Mouse (Mus musculus) CH12.LX (cell line): Measurements from ENCODE around the gene Atxn7. TPM values are rescaled to one million over a fixed set of nuclear protein-coding genes. Genes with fewer than 3 reads are reported as not detected.

Source experiments
- DNase-seq: peaks from one replicate; pipeline ENCODE4 v3.0.0-alpha.2; 2013; ENCODE audit errors: extremely low read depth
- H3K27ac ChIP-seq: 2 replicates; pipeline ENCODE4 v1.5.1; 2012; ENCODE audit warnings: low read depth, mild to moderate bottlenecking, control low read depth, moderate library complexity; ENCODE audit not compliant: insufficient read depth
- H3K27me3 ChIP-seq: replicated peaks from 2 replicates; pipeline ENCODE3; 2012; ENCODE audit warnings: inconsistent platforms
- H3K36me3 ChIP-seq, 2 experiments: replicated peaks in 1 of 2; 2 replicates each; pipeline versions ENCODE3 to v1.6.1; 2012; ENCODE audit warnings: inconsistent platforms in 1 of 2, low read length in 1 of 2, mild to moderate bottlenecking in 1 of 2, mixed read lengths in 1 of 2, moderate library complexity in 1 of 2; ENCODE audit not compliant: control insufficient read depth in 1 of 2, insufficient read depth in 1 of 2
- H3K4me1 ChIP-seq, 2 experiments: 2 replicates each; pipeline ENCODE4 v1.6.1; 2012; ENCODE audit warnings: inconsistent platforms in 1 of 2, moderate library complexity in 1 of 2; ENCODE audit not compliant: insufficient read depth in 2 of 2, control insufficient read depth in 1 of 2
- H3K4me2 ChIP-seq: 2 replicates; pipeline ENCODE4 v1.6.1; 2012; ENCODE audit warnings: low read depth, mild to moderate bottlenecking, control low read depth; ENCODE audit not compliant: poor library complexity, insufficient read depth, severe bottlenecking
- H3K4me3 ChIP-seq, 3 experiments: fragments of 150-350 bp in 1 of 3; sonication (generic) in 1 of 3; replicated peaks in 1 of 3; 2 replicates each; pipeline versions ENCODE3 to v1.5.1; 2011 to 2012; ENCODE audit warnings: low read depth in 2 of 3, low read length in 2 of 3, mild to moderate bottlenecking in 2 of 3, moderate library complexity in 2 of 3, control low read depth in 1 of 3, improper control_type of control experiment in 1 of 3, inconsistent platforms in 1 of 3, mixed read lengths in 1 of 3; ENCODE audit not compliant: poor library complexity in 1 of 3
- H3K79me2 ChIP-seq: replicated peaks from 2 replicates; pipeline ENCODE4 v1.6.1; 2012; ENCODE audit warnings: mild to moderate bottlenecking, moderate library complexity; ENCODE audit not compliant: control insufficient read depth, poor library complexity, insufficient read depth, severe bottlenecking; ENCODE audit errors: extremely low read depth
- H3K9ac ChIP-seq: 2 replicates; pipeline ENCODE4 v1.6.1; 2012; ENCODE audit warnings: low read depth, mild to moderate bottlenecking, control low read depth, moderate library complexity; ENCODE audit not compliant: insufficient read depth
- H3K9me3 ChIP-seq: replicated peaks from 2 replicates; pipeline ENCODE3; 2012; ENCODE audit warnings: low read length, inconsistent platforms, mixed read lengths
- BHLHE40 ChIP-seq: IDR thresholded peaks from 2 replicates; pipeline ENCODE4 v1.6.1; 2011; ENCODE audit warnings: mild to moderate bottlenecking, low read depth, low read length, improper control_type of control experiment
- CTCF ChIP-seq, 2 experiments: IDR thresholded peaks in 1 of 2; conservative IDR thresholded peaks in 1 of 2; 2 replicates each; pipeline ENCODE4 v1.5.1; 2011 to 2012; ENCODE audit warnings: low read depth in 2 of 2, low read length in 2 of 2, improper control_type of control experiment in 1 of 2, inconsistent platforms in 1 of 2, mild to moderate bottlenecking in 1 of 2, moderate library complexity in 1 of 2
- E2F4 ChIP-seq: IDR thresholded peaks from 2 replicates; pipeline ENCODE4 v1.6.1; 2011; ENCODE audit warnings: low read depth, low read length, improper control_type of control experiment; ENCODE audit not compliant: insufficient replicate concordance
- EP300 ChIP-seq: IDR thresholded peaks from 2 replicates; pipeline ENCODE4 v1.6.1; 2011; ENCODE audit warnings: low read length, improper control_type of control experiment
- GABPA ChIP-seq: IDR thresholded peaks from 2 replicates; pipeline ENCODE4 v1.6.1; 2012; ENCODE audit warnings: low read depth, low read length, improper control_type of control experiment, inconsistent platforms; ENCODE audit not compliant: insufficient replicate concordance
- HCFC1 ChIP-seq: IDR thresholded peaks from 2 replicates; pipeline ENCODE4 v1.6.1; 2012; ENCODE audit warnings: low read depth, mild to moderate bottlenecking, inconsistent platforms, low read length, improper control_type of control experiment
- IRF4 ChIP-seq: IDR thresholded peaks from 2 replicates; pipeline ENCODE4 v1.6.1; 2014; ENCODE audit warnings: low read depth, mild to moderate bottlenecking, inconsistent platforms, low read length, improper control_type of control experiment
- JUN ChIP-seq: IDR thresholded peaks from 2 replicates; pipeline ENCODE4 v1.6.1; 2011; ENCODE audit warnings: low read depth, mild to moderate bottlenecking, low read length, improper control_type of control experiment, moderate library complexity; ENCODE audit not compliant: insufficient read depth
- JUND ChIP-seq: conservative IDR thresholded peaks from 2 replicates; pipeline ENCODE4 v1.6.1; 2011; ENCODE audit warnings: low read depth, low read length, improper control_type of control experiment
- KAT2A ChIP-seq: IDR thresholded peaks from 2 replicates; pipeline ENCODE4 v1.6.1; 2012; ENCODE audit warnings: low read length, improper control_type of control experiment, inconsistent platforms; ENCODE audit not compliant: insufficient replicate concordance
- MAX ChIP-seq: IDR thresholded peaks from 2 replicates; pipeline ENCODE4 v1.6.1; 2011; ENCODE audit warnings: low read length, improper control_type of control experiment
- MAZ ChIP-seq: IDR thresholded peaks from 2 replicates; pipeline ENCODE4 v1.6.1; 2012; ENCODE audit warnings: low read depth, mild to moderate bottlenecking, inconsistent platforms, low read length, improper control_type of control experiment, moderate library complexity
- MEF2A ChIP-seq: IDR thresholded peaks from 2 replicates; pipeline ENCODE4 v1.6.1; 2014; ENCODE audit warnings: low read depth, mild to moderate bottlenecking, inconsistent platforms, low read length, improper control_type of control experiment, borderline replicate concordance
- MXI1 ChIP-seq: IDR thresholded peaks from 2 replicates; pipeline ENCODE4 v1.6.1; 2011; ENCODE audit warnings: mild to moderate bottlenecking, low read depth, low read length, improper control_type of control experiment
- NELFE ChIP-seq: IDR thresholded peaks from 2 replicates; pipeline ENCODE4 v1.6.1; 2011; ENCODE audit warnings: low read depth, low read length, improper control_type of control experiment
- POLR2A ChIP-seq: IDR thresholded peaks from 2 replicates; pipeline ENCODE4 v1.6.1; 2011; ENCODE audit warnings: low read depth, mild to moderate bottlenecking, improper control_type of control experiment, low read length
- POLR2AphosphoS2 ChIP-seq: IDR thresholded peaks from 2 replicates; pipeline ENCODE4 v1.6.1; 2011; ENCODE audit warnings: low read depth, low read length, improper control_type of control experiment
- RAD21 ChIP-seq: IDR thresholded peaks from 2 replicates; pipeline ENCODE4 v1.6.1; 2011; ENCODE audit warnings: low read depth, mild to moderate bottlenecking, low read length, improper control_type of control experiment, moderate library complexity
- RCOR1 ChIP-seq: conservative IDR thresholded peaks from 2 replicates; pipeline ENCODE4 v1.6.1; 2012; ENCODE audit warnings: low read depth, mild to moderate bottlenecking, inconsistent platforms, low read length, improper control_type of control experiment
- SIN3A ChIP-seq: IDR thresholded peaks from 2 replicates; pipeline ENCODE4 v1.6.1; 2012; ENCODE audit warnings: low read length, improper control_type of control experiment, inconsistent platforms
- SMC3 ChIP-seq: IDR thresholded peaks from 2 replicates; pipeline ENCODE4 v1.6.1; 2011; ENCODE audit warnings: low read depth, low read length, improper control_type of control experiment
- TCF12 ChIP-seq: IDR thresholded peaks from 2 replicates; pipeline ENCODE4 v1.6.1; 2014; ENCODE audit warnings: low read depth, mild to moderate bottlenecking, inconsistent platforms, low read length, improper control_type of control experiment
- USF1 ChIP-seq: IDR thresholded peaks from 2 replicates; pipeline ENCODE4 v1.6.1; 2014; ENCODE audit warnings: low read depth, mild to moderate bottlenecking, inconsistent platforms, low read length, improper control_type of control experiment
- USF2 ChIP-seq: conservative IDR thresholded peaks from 2 replicates; pipeline ENCODE4 v1.6.1; 2011; ENCODE audit warnings: low read depth, low read length, improper control_type of control experiment
- ZC3H11A ChIP-seq: IDR thresholded peaks from 2 replicates; pipeline ENCODE4 v1.6.1; 2012; ENCODE audit warnings: low read depth, mild to moderate bottlenecking, inconsistent platforms, low read length, improper control_type of control experiment
- ZKSCAN1 ChIP-seq: IDR thresholded peaks from 2 replicates; pipeline ENCODE4 v1.6.1; 2012; ENCODE audit warnings: low read depth, inconsistent platforms, low read length, improper control_type of control experiment, borderline replicate concordance
- dilution Hi-C: fragments of 300-500 bp; cut with MboI; formaldehyde crosslinking; loops from 2 replicates; pipeline ENCODE4 v1.14.3; 2020; ENCODE audit warnings: low sequenced_read_pairs; ENCODE audit not compliant: extremely low pct_unique_long_range_greater_than_20kb, extremely low pct_ligation_motif_present
- in situ Hi-C: fragments of 300-500 bp; cut with MboI; formaldehyde crosslinking; loops from 3 replicates; pipeline ENCODE4 v1.14.3; 2019; ENCODE audit warnings: low sequenced_read_pairs, low pct_ligation_motif_present, low pct_unique_long_range_greater_than_20kb, mixed read lengths
- polyA plus RNA-seq: library from polyadenylated mRNA; unstranded; fragments of >175 nt; gene quantifications from 2 replicates; pipeline ENCODE4 v1.2.1, GENCODE M21; 2012; ENCODE audit warnings: low read depth; ENCODE audit not compliant: insufficient read length
- total RNA-seq, 2 experiments: library from RNA; depleted of rRNA; stranded (reverse); fragments of 300-350 nt in 1 of 2; fragments of >200 nt in 1 of 2; gene quantifications; 2 replicates each; pipeline ENCODE4 v1.2.3; 2012 to 2014

The Atxn7 gene
- total and polyA plus RNA-seq, 3 experiments = 2.1 to 6.6 (median 2.3) TPM

DNA sequence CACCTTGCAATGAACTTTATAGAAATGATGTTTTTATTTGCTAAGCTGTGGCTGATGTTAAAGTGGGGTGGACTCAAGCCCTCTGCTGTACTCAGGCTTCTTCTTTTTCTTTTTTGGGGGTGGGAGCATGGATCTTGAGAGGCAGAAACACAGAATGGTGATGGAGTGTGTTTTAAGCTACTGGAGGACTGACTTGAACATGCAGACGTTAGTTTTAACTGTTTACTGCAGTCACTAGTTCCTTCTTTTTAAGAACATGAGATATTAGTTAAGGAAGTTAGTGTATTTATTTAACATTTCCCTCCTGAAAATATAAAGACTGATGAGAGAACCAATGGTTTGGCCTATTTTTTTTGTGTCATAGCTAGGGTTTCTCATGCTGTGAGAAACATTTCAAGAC lies 2.3 kb downstream of the Atxn7 start:
- Histone ChIP-seq H3K79me2 (peaks cover 17% of the 10 kb centered on the region), H3K4me3 (no peak overlapping the region), H3K4me2 (no peak overlapping the region), H3K27me3 (no peaks in the 10 kb centered on the region), H3K9me3 (no peaks in the 10 kb centered on the region), H3K9ac (no peak overlapping the region), H3K36me3 (peaks cover 0 to 3% of the 10 kb centered on the region in 2 experiments), H3K27ac (no peak overlapping the region), H3K4me1 (peaks cover 0 to 12% of the 10 kb centered on the region in 2 experiments; a peak in 2 of 4 replicates)
- no peak for DNase-seq
- TF ChIP-seq ZKSCAN1 (no peak), RCOR1 (no peak), SIN3A (no peak), ZC3H11A (no peak), BHLHE40 (no peak), USF1 (no peak), KAT2A (no peak)
- in situ Hi-C loops = no loop called here
- dilution Hi-C loops = no loop called here

DNA sequence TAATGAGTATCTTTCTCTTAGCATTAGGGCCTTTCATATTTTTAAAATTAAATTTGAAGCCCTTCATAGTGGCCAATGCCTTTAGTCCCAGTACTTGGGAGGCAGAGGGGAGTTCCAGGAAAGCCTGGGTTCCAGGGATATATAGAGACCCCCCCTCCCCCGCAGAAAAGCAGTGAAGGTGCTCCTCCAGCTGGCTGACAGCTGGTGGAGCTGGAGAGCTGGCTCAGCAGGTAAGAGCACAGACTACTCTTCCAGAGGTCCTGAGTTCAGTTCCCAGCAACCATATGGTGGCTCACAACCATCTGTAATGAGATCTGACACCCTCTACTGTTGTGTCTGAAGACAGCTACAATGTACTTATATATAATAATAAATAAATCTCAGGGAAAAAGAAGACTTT lies 6.4 kb downstream of the Atxn7 start:
- H3K27ac ChIP-seq = no peak overlapping the region
- H3K4me2 ChIP-seq = no peak overlapping the region
- H3K36me3 ChIP-seq = no peaks in the 10 kb centered on the region
- H3K79me2 ChIP-seq = no peaks in the 10 kb centered on the region
- TF ChIP-seq CTCF (conservative IDR thresholded peaks at IDR 0.05 in 1 of 2, IDR thresholded peaks at IDR 0.05 in 1 of 2; ENCODE audit: low read depth in 2 of 2, low read length in 2 of 2) (peak in 1 of 2 experiments; percentile 55; a peak in 2 of 4 replicates), RAD21 (peak; percentile 22), USF1 (no peak), MEF2A (no peak)
- TF ChIP-seq, all 38 proteins: peak for 2
- Histone ChIP-seq H3K4me1 (no peaks in the 10 kb centered on the region), H3K9ac (no peak overlapping the region), H3K9me3 (no peaks in the 10 kb centered on the region), H3K27me3 (no peaks in the 10 kb centered on the region), H3K4me3 (no peak overlapping the region)
- in situ Hi-C loops (no loop called here), dilution Hi-C loops (no loop called here)
- no peak for DNase-seq

DNA sequence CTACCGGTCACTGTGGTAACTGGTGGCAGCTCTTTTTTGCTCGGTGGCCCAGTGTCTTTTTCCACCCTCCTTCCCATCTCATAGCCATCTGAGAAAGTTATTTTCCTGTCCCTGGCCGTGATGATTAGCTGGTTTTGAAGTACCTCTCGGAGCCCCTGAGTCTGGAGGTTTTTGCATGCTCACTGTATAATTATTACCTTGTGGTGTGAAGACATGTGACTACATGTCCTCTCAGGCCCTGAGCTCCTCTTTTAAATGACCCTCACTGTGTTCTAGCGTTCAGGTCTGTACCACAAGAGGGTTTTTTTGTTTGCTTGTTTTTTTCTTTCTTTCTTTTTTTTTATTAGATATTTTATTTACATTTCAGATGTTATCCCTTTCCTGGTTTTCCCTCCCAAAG lies 7.2 kb downstream of the Atxn7 start:
- no peak overlapping the region for H3K27ac ChIP-seq
- in situ Hi-C loops (no loop called here), dilution Hi-C loops (no loop called here)
- no peak overlapping the region for H3K4me3 ChIP-seq
- no peaks in the 10 kb centered on the region for H3K27me3 ChIP-seq
- H3K4me1 ChIP-seq = no peaks in the 10 kb centered on the region
- H3K4me2 ChIP-seq = no peak overlapping the region
- H3K79me2 ChIP-seq = no peaks in the 10 kb centered on the region
- no peaks in the 10 kb centered on the region for H3K9me3 ChIP-seq
- DNase-seq = no peak
- no peak for TF ChIP-seq MXI1
- TF ChIP-seq SMC3 = no peak
- TF ChIP-seq POLR2A = no peak
- TF ChIP-seq MAZ = no peak
- no peak for TF ChIP-seq USF2
- TF ChIP-seq RAD21 = no peak
- no peak for TF ChIP-seq HCFC1
- TF ChIP-seq MEF2A = no peak
- TF ChIP-seq JUND = no peak
- TF ChIP-seq IRF4 = no peak
- TF ChIP-seq SIN3A = no peak
- TF ChIP-seq JUN = no peak
- no peak for TF ChIP-seq GABPA
- TF ChIP-seq POLR2AphosphoS2 = no peak
- no peak for TF ChIP-seq TCF12
- TF ChIP-seq E2F4 = no peak
- no peak for TF ChIP-seq MAX
- no peak for TF ChIP-seq CTCF (conservative IDR thresholded peaks at IDR 0.05 in 1 of 2, IDR thresholded peaks at IDR 0.05 in 1 of 2; ENCODE audit: low read depth in 2 of 2, low read length in 2 of 2)
- TF ChIP-seq EP300 = no peak
- no peak for TF ChIP-seq NELFE
- no peak overlapping the region for H3K9ac ChIP-seq
- H3K36me3 ChIP-seq = no peaks in the 10 kb centered on the region
